Mouse (Mus musculus) spleen, postnatal 10 days (tissue): ENCODE measurements at regions not wholly inside any gene's neighbourhood (a gene's known extent, or its start where the extent isn't known, plus 50 kb on each side); places are given as distances from the start of the nearest gene placed in this dataset.

Experiments used
- DNase-seq, 2 experiments: peaks; one replicate each; pipeline ENCODE4 v3.0.0; 2021 to 2022; ENCODE audit warnings: low spot score in 2 of 2

GRCm38 (mm10) chr10:25118674-25119670 is 188.7 kb downstream of the Akap7 start:
- peak; percentile 17 to 58 for DNase-seq

- no peak for DNase-seq
These were observed 187.0 kb upstream of the Arg1 start for GRCm38 (mm10) chr10:25114316-25114715.

DNA sequence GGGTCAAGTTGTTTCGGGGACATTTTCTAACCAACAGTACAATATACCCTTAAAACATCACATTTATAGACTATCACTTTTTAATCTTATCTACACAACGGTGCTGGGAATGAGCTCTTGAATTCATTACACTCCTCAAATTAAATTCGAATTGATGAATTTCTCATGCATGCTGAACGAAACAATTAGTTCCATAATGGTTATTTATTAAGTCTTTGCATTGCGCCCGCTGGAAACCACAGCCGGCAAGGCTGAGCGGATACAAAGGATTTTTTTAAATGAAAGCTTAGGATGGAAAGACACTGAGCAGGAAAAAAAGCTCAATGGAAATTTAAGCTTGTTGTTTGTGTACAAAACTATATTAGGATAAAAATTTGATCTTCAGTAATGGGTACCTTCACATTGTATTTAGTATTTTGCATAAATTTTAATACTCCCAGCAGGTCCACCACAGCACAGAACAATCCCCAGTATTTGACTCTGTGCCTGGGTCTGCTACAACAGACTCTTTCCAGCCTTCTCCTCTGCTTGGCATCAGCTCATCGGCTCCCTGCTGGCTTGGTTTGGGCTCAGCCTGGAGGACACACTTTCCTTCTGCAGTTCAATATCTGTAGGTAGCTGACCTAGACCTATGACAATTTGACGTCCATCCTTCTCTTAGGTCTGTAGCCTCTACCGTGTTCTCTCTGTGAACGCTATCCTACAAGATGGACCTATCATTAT is 185.3 kb upstream of the Arg1 start:
- no peak for DNase-seq

- no peak for DNase-seq
These were observed 184.5 kb upstream of the Arg1 start for GRCm38 (mm10) chr10:25111636-25112422.

- no peak for DNase-seq
These were observed 183.9 kb upstream of the Arg1 start for GRCm38 (mm10) chr10:25111181-25111580.

- DNase-seq, result no peak
These were observed 170.8 kb upstream of the Arg1 start for GRCm38 (mm10) chr10:25098070-25098469.

DNA sequence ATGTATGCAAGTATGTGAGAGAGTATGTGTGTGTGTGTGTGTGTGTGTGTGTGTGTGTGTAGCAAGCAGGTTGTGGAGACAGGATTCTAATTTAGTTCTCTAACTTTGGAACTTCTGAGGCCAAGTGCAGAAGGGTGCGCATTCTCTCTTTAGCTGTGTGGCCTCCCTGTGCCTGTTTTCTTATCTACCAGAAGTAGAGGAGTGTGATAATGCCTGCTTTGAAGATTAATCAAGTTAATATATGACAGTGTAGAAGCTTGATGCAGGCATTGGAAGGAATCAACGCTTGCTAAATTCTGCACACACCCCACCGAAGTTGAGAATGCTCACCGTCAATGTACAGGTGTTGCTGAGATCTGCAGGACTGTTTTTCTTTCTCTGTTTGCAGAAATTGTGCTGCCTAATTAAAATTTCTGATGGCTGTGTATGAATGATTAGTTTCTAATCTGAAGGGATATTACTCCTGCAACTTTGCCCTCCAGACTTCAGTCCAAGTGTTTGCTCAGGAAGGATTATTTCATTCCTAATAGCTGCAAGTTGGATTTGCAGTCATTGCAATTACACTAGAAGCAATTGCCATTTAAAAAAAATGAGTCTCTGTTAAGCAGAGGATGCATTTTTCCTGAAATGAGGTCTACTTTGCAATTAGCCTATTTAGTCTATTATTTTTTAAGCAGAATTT is 162.6 kb upstream of the Arg1 start:
- no peak for DNase-seq

- DNase-seq, result no peak
These were observed 159.5 kb upstream of the Arg1 start for GRCm38 (mm10) chr10:25086745-25087144.

- DNase-seq, result no peak
These were observed 155.6 kb upstream of the Arg1 start for GRCm38 (mm10) chr10:25082930-25083329.

GRCm38 (mm10) chr10:25072617-25073016 is 145.3 kb upstream of the Arg1 start:
- no peak for DNase-seq

GRCm38 (mm10) chr10:25068301-25068700 is 141.0 kb upstream of the Arg1 start:
- no peak for DNase-seq

- no peak for DNase-seq
These were observed 137.5 kb upstream of the Arg1 start for GRCm38 (mm10) chr10:25064701-25065362.

- no peak for DNase-seq
These were observed 134.2 kb upstream of the Arg1 start for GRCm38 (mm10) chr10:25061402-25062055.

- DNase-seq, result no peak
These were observed 131.4 kb upstream of the Arg1 start for GRCm38 (mm10) chr10:25058694-25059093.

GRCm38 (mm10) chr10:25051998-25052397 is 124.7 kb upstream of the Arg1 start:
- no peak for DNase-seq

GRCm38 (mm10) chr10:25051368-25051874 is 124.1 kb upstream of the Arg1 start:
- no peak for DNase-seq

GRCm38 (mm10) chr10:25041221-25041620 is 113.9 kb upstream of the Arg1 start:
- DNase-seq, result no peak

GRCm38 (mm10) chr10:25039926-25040325 is 112.6 kb upstream of the Arg1 start:
- DNase-seq, result no peak

GRCm38 (mm10) chr10:25036928-25037327 is 109.6 kb upstream of the Arg1 start:
- DNase-seq, result no peak

DNA sequence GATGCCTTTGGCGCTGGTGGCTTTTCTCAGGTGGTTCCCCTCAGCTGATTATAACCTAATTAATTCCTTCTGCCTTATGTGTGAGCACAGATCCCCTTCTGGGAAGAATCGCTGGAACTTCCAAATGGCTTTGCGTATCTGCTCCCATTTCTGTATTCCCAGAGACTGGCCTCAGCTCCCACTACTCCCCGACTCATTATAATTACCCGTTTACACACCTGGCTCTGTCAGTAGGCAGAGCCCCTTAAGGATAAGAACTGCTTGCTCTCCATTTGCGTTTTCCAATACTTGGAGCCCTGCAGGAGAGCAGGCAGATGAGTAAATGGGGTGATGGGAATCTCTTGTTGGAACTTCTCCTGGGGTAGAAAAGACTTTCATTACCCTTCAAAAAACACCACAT is 108.1 kb upstream of the Arg1 start:
- no peak for DNase-seq
